Mouse (Mus musculus) neural tube, embryonic 14.5 days (tissue): ENCODE data around the gene Gm4756. TPM values are rescaled to one million over a fixed set of nuclear protein-coding genes. Genes with fewer than 3 reads are reported as not detected.

Source experiments
- ATAC-seq: fragments of 200-750 bp; cut with Nextera tagmentation; 2 replicates; pipeline ENCODE4 v1.8.0; 2017; ENCODE audit warnings: low read depth, mild to moderate bottlenecking, moderate TSS enrichment, moderate library complexity
- H3K27ac ChIP-seq: fragments of 300-500 bp; sonication (generic); 2 replicates; pipeline ENCODE4 v1.5.1; 2014; ENCODE audit warnings: low read depth, mild to moderate bottlenecking, control low read depth, low read length, moderate library complexity, mixed read lengths
- H3K27me3 ChIP-seq: fragments of 300-500 bp; sonication (generic); 2 replicates; pipeline ENCODE4 v1.6.1; 2014; ENCODE audit warnings: low read length; ENCODE audit not compliant: control insufficient read depth, insufficient read depth
- H3K36me3 ChIP-seq: fragments of 300-500 bp; sonication (generic); 2 replicates; pipeline ENCODE4 v1.6.1; 2014; ENCODE audit warnings: low read length, mixed read lengths; ENCODE audit not compliant: control insufficient read depth, insufficient read depth
- H3K4me1 ChIP-seq: fragments of 300-500 bp; sonication (generic); 2 replicates; pipeline ENCODE4 v1.6.1; 2014; ENCODE audit warnings: low read length; ENCODE audit not compliant: control insufficient read depth, insufficient read depth
- H3K4me2 ChIP-seq: fragments of 300-500 bp; sonication (generic); 2 replicates; pipeline ENCODE4 v1.6.1; 2014; ENCODE audit warnings: mild to moderate bottlenecking, low read depth, low read length, control low read depth
- H3K4me3 ChIP-seq: fragments of 300-500 bp; sonication (generic); 2 replicates; pipeline ENCODE4 v1.5.1; 2014; ENCODE audit warnings: low read depth, low read length, control low read depth, mixed read lengths
- H3K9ac ChIP-seq: fragments of 300-500 bp; sonication (generic); replicated peaks from 2 replicates; pipeline ENCODE4 v1.6.1; 2014; ENCODE audit warnings: low read depth, mild to moderate bottlenecking, control low read depth, low read length, mixed read lengths
- H3K9me3 ChIP-seq: fragments of 300-500 bp; sonication (generic); 2 replicates; pipeline ENCODE4 v1.6.1; 2016; ENCODE audit warnings: low read length; ENCODE audit not compliant: control insufficient read depth
- WGBS: fragments of 180-500 bp; shearing (Covaris S2); extraction: QIAGEN DNeasy Blood & Tissue Kit; methylation state at CpG from one replicate; pipeline ENCODE4 v1.1.7; 2014; 5-methylcytosine and 5-hydroxymethylcytosine counted together
- polyA plus RNA-seq: library from polyadenylated mRNA; unstranded; fragments of >200 nt; fragmentation: Nextera tagmentation; extraction: Ambion mirVana; gene quantifications from 2 replicates; pipeline ENCODE4 v1.2.1, GENCODE M21; 2014

The Gm4756 gene
- polyA plus RNA-seq, 1 experiment from 2014 or later, result not detected

GRCm38 (mm10) chr12:72664020-72664734 is 14.7 kb upstream of the Gm4756 start:
- Histone ChIP-seq H3K4me1 (peaks cover 4% of the 10 kb centered on the region; the same call in 1 of the 2 replicates), H3K27ac (peak overlapping the region; percentile 17; the same call in 1 of the 2 replicates), H3K4me3 (peak overlapping the region; percentile 49), H3K27me3 (no peaks in the 10 kb centered on the region), H3K4me2 (peak overlapping the region; percentile 94), H3K9me3 (no peaks in the 10 kb centered on the region), H3K36me3 (no peaks in the 10 kb centered on the region), H3K9ac (peak overlapping the region; percentile 67)
- peak; percentile 54 for ATAC-seq
- 5% methylated on average over 28 of the region's 28 CpGs for WGBS

- Histone ChIP-seq H3K27ac (no peak overlapping the region), H3K9me3 (no peaks in the 10 kb centered on the region), H3K27me3 (no peaks in the 10 kb centered on the region), H3K9ac (no peak overlapping the region), H3K4me1 (no peaks in the 10 kb centered on the region), H3K4me3 (no peak overlapping the region), H3K36me3 (no peaks in the 10 kb centered on the region), H3K4me2 (no peak overlapping the region)
- WGBS, result 90% methylated on average over 16 of the region's 16 CpGs
- ATAC-seq, result no peak
These were observed 6.3 kb upstream of the Gm4756 start for GRCm38 (mm10) chr12:72655775-72656174.

- Histone ChIP-seq H3K4me3 (no peak overlapping the region), H3K9ac (no peak overlapping the region)
- ATAC-seq, result peak; percentile 66; the same call in 1 of the 2 replicates
These were observed 5.2 kb upstream of the Gm4756 start for GRCm38 (mm10) chr12:72654698-72655097.

GRCm38 (mm10) chr12:72648921-72649320 is 540 bp downstream of the Gm4756 start:
- Histone ChIP-seq H3K27ac (no peak overlapping the region), H3K9me3 (no peaks in the 10 kb centered on the region), H3K4me1 (no peaks in the 10 kb centered on the region), H3K4me3 (no peak overlapping the region), H3K36me3 (no peaks in the 10 kb centered on the region), H3K4me2 (no peak overlapping the region), H3K9ac (no peak overlapping the region), H3K27me3 (no peaks in the 10 kb centered on the region)
- no peak for ATAC-seq
- WGBS, result 93% methylated on average over 14 of the region's 14 CpGs

More at GRCm38 (mm10) chr12:72654698-72655097, 5.2 kb upstream of the Gm4756 start:
- H3K4me2 ChIP-seq, result no peak overlapping the region
- H3K27me3 ChIP-seq, result no peaks in the 10 kb centered on the region
- no peaks in the 10 kb centered on the region for H3K9me3 ChIP-seq
- no peak overlapping the region for H3K27ac ChIP-seq
- no peaks in the 10 kb centered on the region for H3K36me3 ChIP-seq
- 11% methylated on average over 4 of the region's 4 CpGs for WGBS
- no peaks in the 10 kb centered on the region for H3K4me1 ChIP-seq

- Histone ChIP-seq H3K9ac (no peak overlapping the region), H3K4me3 (no peak overlapping the region), H3K27ac (no peak overlapping the region), H3K36me3 (no peaks in the 10 kb centered on the region), H3K27me3 (no peaks in the 10 kb centered on the region), H3K4me1 (no peaks in the 10 kb centered on the region), H3K4me2 (no peak overlapping the region), H3K9me3 (no peaks in the 10 kb centered on the region)
- no peak for ATAC-seq
- 88% methylated on average over 3 of the region's 3 CpGs for WGBS
These were observed 11.4 kb downstream of the Gm4756 start for GRCm38 (mm10) chr12:72638025-72638424.

GRCm38 (mm10) chr12:72628751-72629150 is 20.7 kb downstream of the Gm4756 start:
- Histone ChIP-seq H3K9ac (no peak overlapping the region), H3K36me3 (no peaks in the 10 kb centered on the region), H3K4me1 (no peaks in the 10 kb centered on the region), H3K4me3 (no peak overlapping the region), H3K4me2 (no peak overlapping the region), H3K9me3 (no peaks in the 10 kb centered on the region), H3K27ac (no peak overlapping the region), H3K27me3 (no peaks in the 10 kb centered on the region)
- ATAC-seq, result no peak
- WGBS, result 93% methylated on average over 7 of the region's 7 CpGs

- WGBS, result 86% methylated on average over 5 of the region's 5 CpGs
- ATAC-seq, result no peak
- Histone ChIP-seq H3K27ac (no peak overlapping the region), H3K4me2 (no peak overlapping the region), H3K9me3 (no peaks in the 10 kb centered on the region), H3K9ac (no peak overlapping the region), H3K4me1 (no peaks in the 10 kb centered on the region), H3K36me3 (no peaks in the 10 kb centered on the region), H3K27me3 (no peaks in the 10 kb centered on the region), H3K4me3 (no peak overlapping the region)
These were observed 26.5 kb downstream of the Gm4756 start for GRCm38 (mm10) chr12:72622853-72623496.

GRCm38 (mm10) chr12:72621441-72621840 is 28.0 kb downstream of the Gm4756 start:
- H3K27ac ChIP-seq, result no peak overlapping the region
- no peak overlapping the region for H3K4me3 ChIP-seq
- no peaks in the 10 kb centered on the region for H3K9me3 ChIP-seq
- H3K4me1 ChIP-seq, result no peaks in the 10 kb centered on the region
- no peak for ATAC-seq
- no peak overlapping the region for H3K9ac ChIP-seq
- H3K4me2 ChIP-seq, result no peak overlapping the region
- 95% methylated on average over 1 of the region's 1 CpGs for WGBS
- no peaks in the 10 kb centered on the region for H3K27me3 ChIP-seq
- H3K36me3 ChIP-seq, result no peaks in the 10 kb centered on the region

- no peak for ATAC-seq
- Histone ChIP-seq H3K9me3 (no peaks in the 10 kb centered on the region), H3K36me3 (no peaks in the 10 kb centered on the region), H3K4me1 (no peaks in the 10 kb centered on the region), H3K4me3 (no peak overlapping the region), H3K4me2 (no peak overlapping the region), H3K27ac (no peak overlapping the region), H3K27me3 (no peaks in the 10 kb centered on the region), H3K9ac (no peak overlapping the region)
- WGBS, result 91% methylated on average over 7 of the region's 7 CpGs
These were observed 28.6 kb downstream of the Gm4756 start for GRCm38 (mm10) chr12:72620856-72621255.
